Mouse (Mus musculus) kidney, postnatal 25 days (tissue): Measurements from ENCODE around the gene Lpar5.
"Not testable (repeated sequence)": the region's sequence is repeated elsewhere in the genome, so short reads cannot be mapped to it uniquely, and the experiment has no call there.

Experiments
- DNase-seq, 2 experiments: peaks; one replicate each; pipeline ENCODE4 v3.0.0; 2021; ENCODE audit warnings: mixed read lengths in 2 of 2

Gene Lpar5

GRCm38 (mm10) chr6:125067571-125067995 is at the start of gene Lpar5:
TSS of gene Lpar5 (plus strand) at chr6:125067920.
- no peak for DNase-seq

- peak; percentile 36 to 41 for DNase-seq
Measured at GRCm38 (mm10) chr6:125030532-125030931, 37.2 kb upstream of the Lpar5 start.

GRCm38 (mm10) chr6:125031604-125032003 is 36.1 kb upstream of the Lpar5 start:
- no peak for DNase-seq

- no peak for DNase-seq
Measured at GRCm38 (mm10) chr6:125038666-125039065, 29.1 kb upstream of the Lpar5 start.

- DNase-seq: no peak
Measured at GRCm38 (mm10) chr6:125039131-125039530, 28.6 kb upstream of the Lpar5 start.

GRCm38 (mm10) chr6:125039533-125040153 is 28.1 kb upstream of the Lpar5 start, which contains the start of gene Ing4:
TSS of gene Ing4 (plus strand) at chr6:125039760.
- peak; percentile 97 for DNase-seq

GRCm38 (mm10) chr6:125040221-125040620 is 27.5 kb upstream of the Lpar5 start:
- DNase-seq: no peak

GRCm38 (mm10) chr6:125041047-125041446 is 26.7 kb upstream of the Lpar5 start:
- DNase-seq: no peak

GRCm38 (mm10) chr6:125042081-125042480 is 25.6 kb upstream of the Lpar5 start:
- DNase-seq: no peak

GRCm38 (mm10) chr6:125046691-125047090 is 21.0 kb upstream of the Lpar5 start:
- DNase-seq: peak; percentile 85 to 88

- DNase-seq: no peak
Measured at GRCm38 (mm10) chr6:125049678-125050077, 18.0 kb upstream of the Lpar5 start, which contains the start of gene Acrbp. TSS of gene Acrbp (plus strand) at chr6:125049689.

GRCm38 (mm10) chr6:125051237-125051636 is 16.5 kb upstream of the Lpar5 start:
- no peak for DNase-seq

GRCm38 (mm10) chr6:125061493-125061892 is 6.2 kb upstream of the Lpar5 start:
- DNase-seq: no peak

- DNase-seq: no peak
Measured at GRCm38 (mm10) chr6:125062511-125062910, 5.2 kb upstream of the Lpar5 start.

GRCm38 (mm10) chr6:125063906-125064305 is 3.8 kb upstream of the Lpar5 start:
- no peak for DNase-seq

GRCm38 (mm10) chr6:125065223-125065622 is 2.5 kb upstream of the Lpar5 start:
- DNase-seq: not testable (repeated sequence)

GRCm38 (mm10) chr6:125071170-125071895 is 3.6 kb downstream of the Lpar5 start:
- DNase-seq: no peak

GRCm38 (mm10) chr6:125071896-125072279 is 4.2 kb downstream of the Lpar5 start:
- peak in 1 of 2 experiments; percentile 57 for DNase-seq

GRCm38 (mm10) chr6:125073825-125074224 is 6.1 kb downstream of the Lpar5 start:
- no peak for DNase-seq

- peak in 1 of 2 experiments; percentile 13 for DNase-seq
Measured at GRCm38 (mm10) chr6:125081394-125081793, 13.7 kb downstream of the Lpar5 start.

- peak; percentile 93 to 96 for DNase-seq
Measured at GRCm38 (mm10) chr6:125081797-125082560, 14.3 kb downstream of the Lpar5 start.

- no peak for DNase-seq
Measured at GRCm38 (mm10) chr6:125082801-125083386, 15.2 kb downstream of the Lpar5 start.

- DNase-seq: peak; percentile 62 to 70
Measured at GRCm38 (mm10) chr6:125084424-125084823, 16.7 kb downstream of the Lpar5 start.
